Mouse (Mus musculus) forebrain, embryonic 16.5 days (tissue): Measurements from ENCODE around the gene Mrpl18. TPM values are rescaled to one million over a fixed set of nuclear protein-coding genes. Genes with fewer than 3 reads are reported as not detected.
A peak's percentile ranks its signal among the peaks of the same experiment; 100 is the strongest.
"Not testable (repeated sequence)": the region's sequence is repeated elsewhere in the genome, so short reads cannot be mapped to it uniquely, and the experiment has no call there.

Experiments used
- ATAC-seq: fragments of 200-750 bp; cut with Nextera tagmentation; 2 replicates; pipeline ENCODE4 v1.8.0; 2017; ENCODE audit warnings: mild to moderate bottlenecking, moderate library complexity
- H3K27ac ChIP-seq: fragments of 300-500 bp; sonication (generic); 2 replicates; pipeline ENCODE4 v1.5.1; 2014; ENCODE audit warnings: low read length, control low read depth
- H3K27me3 ChIP-seq: fragments of 300-500 bp; sonication (generic); replicated peaks from 2 replicates; pipeline ENCODE4 v1.6.1; 2014; ENCODE audit warnings: low read length; ENCODE audit not compliant: control insufficient read depth, insufficient read depth
- H3K36me3 ChIP-seq: fragments of 300-500 bp; sonication (generic); 2 replicates; pipeline ENCODE4 v1.6.1; 2014; ENCODE audit not compliant: control insufficient read depth, insufficient read depth
- H3K4me1 ChIP-seq: fragments of 300-500 bp; sonication (generic); replicated peaks from 2 replicates; pipeline ENCODE4 v1.6.1; 2014; ENCODE audit warnings: low read length; ENCODE audit not compliant: control insufficient read depth, insufficient read depth
- H3K4me2 ChIP-seq: fragments of 300-500 bp; sonication (generic); 2 replicates; pipeline ENCODE4 v1.6.1; 2014; ENCODE audit warnings: mild to moderate bottlenecking, low read length, control low read depth
- H3K4me3 ChIP-seq: fragments of 300-500 bp; sonication (generic); replicated peaks from 2 replicates; pipeline ENCODE4 v1.5.1; 2014; ENCODE audit warnings: mild to moderate bottlenecking, low read length, control low read depth
- H3K9ac ChIP-seq: fragments of 300-500 bp; sonication (generic); replicated peaks from 2 replicates; pipeline ENCODE4 v1.6.1; 2014; ENCODE audit warnings: low read depth, low read length, control low read depth
- H3K9me3 ChIP-seq: fragments of 300-500 bp; sonication (generic); 2 replicates; pipeline ENCODE4 v1.6.1; 2016; ENCODE audit warnings: low read length; ENCODE audit not compliant: control insufficient read depth
- WGBS: fragments of 180-500 bp; shearing (Covaris S2); extraction: QIAGEN DNeasy Blood & Tissue Kit; methylation state at CpG from one replicate; pipeline ENCODE4 v1.1.7; 2014; 5-methylcytosine and 5-hydroxymethylcytosine counted together
- polyA plus RNA-seq: library from polyadenylated mRNA; unstranded; fragments of >200 nt; fragmentation: Nextera tagmentation; extraction: Ambion mirVana; gene quantifications from 2 replicates; pipeline ENCODE4 v1.2.1, GENCODE M21; 2015

The Mrpl18 gene
- polyA plus RNA-seq: 122 and 126 TPM in 2 replicates

DNA sequence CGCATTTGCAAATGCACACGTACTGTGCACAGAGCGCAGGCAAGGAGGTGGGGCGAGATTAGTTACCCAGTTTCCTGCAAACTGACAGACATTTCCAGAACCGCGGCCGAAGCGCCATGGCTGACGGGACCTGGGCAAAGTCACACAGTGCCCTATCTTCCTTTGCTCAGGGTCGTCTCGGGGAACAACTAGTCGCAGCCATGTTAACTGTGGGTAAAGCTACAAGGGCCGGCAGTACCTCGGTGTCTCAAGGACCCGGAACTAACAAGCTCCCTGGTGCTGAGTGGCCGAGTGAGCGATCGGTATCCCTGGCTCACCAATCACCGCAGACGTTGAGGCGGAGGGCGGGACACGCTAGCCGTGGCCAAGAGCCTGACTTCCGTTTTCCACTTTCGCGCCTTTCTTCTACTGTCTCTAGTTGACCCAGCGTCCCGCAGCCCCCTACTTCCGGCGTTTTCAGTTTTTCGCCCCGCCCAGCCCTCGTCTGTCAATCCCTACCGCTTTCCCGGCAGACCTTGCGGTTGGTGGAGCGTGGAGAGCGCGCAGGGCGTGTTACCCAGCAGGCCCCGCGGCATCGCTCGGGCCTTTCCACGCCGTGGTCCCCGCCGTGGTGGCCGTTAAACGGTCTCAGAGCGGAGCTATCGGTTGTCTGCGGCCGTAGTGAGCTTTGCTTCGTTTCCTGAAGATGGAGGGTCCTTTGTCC, at the start of gene Mrpl18:
TSS of gene Mrpl18 (minus strand) at position 465 of the 703 bp plus-strand sequence.
- ATAC-seq: peak; percentile 99
- Histone ChIP-seq H3K9me3 (no peaks in the 10 kb centered on the region), H3K9ac (peak within 1 kb of the TSS; percentile 94), H3K27ac (peak within 1 kb of the TSS; percentile 83), H3K4me3 (peak within 1 kb of the TSS; percentile 89), H3K27me3 (no peaks in the 10 kb centered on the region), H3K36me3 (peaks cover 28% of the 10 kb centered on the region), H3K4me2 (peak within 1 kb of the TSS; percentile 93), H3K4me1 (peaks cover 11% of the 10 kb centered on the region)
- WGBS: under 1% methylated on average over 56 of the region's 56 CpGs

DNA sequence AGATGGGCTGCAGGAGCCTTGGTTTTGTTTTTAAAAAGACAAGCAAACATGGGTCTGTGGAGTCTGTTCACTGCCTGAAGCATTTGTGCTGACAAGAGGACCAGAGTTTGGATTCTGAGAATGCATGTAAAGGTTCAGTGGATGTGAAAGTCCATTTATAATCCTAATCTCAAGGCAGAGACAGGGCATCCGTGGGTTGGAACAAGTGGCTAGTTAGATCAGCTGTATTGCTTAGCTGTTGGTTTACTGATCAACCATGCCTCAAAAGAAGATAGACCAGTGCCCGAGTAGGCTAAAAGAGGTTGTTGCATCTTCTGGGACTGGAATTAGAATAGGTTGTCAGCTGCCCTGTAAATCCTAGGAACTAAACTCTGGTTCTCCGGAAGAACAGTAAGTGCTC, 47.3 kb upstream of the Mrpl18 start:
- Histone ChIP-seq H3K27me3 (no peaks in the 10 kb centered on the region), H3K27ac (no peak overlapping the region), H3K4me2 (no peak overlapping the region), H3K36me3 (peaks cover 11% of the 10 kb centered on the region), H3K4me1 (peaks cover 6% of the 10 kb centered on the region), H3K9me3 (no peaks in the 10 kb centered on the region), H3K9ac (no peak overlapping the region), H3K4me3 (no peak overlapping the region)
- 89% methylated on average over 3 of the region's 3 CpGs for WGBS
- no peak for ATAC-seq

DNA sequence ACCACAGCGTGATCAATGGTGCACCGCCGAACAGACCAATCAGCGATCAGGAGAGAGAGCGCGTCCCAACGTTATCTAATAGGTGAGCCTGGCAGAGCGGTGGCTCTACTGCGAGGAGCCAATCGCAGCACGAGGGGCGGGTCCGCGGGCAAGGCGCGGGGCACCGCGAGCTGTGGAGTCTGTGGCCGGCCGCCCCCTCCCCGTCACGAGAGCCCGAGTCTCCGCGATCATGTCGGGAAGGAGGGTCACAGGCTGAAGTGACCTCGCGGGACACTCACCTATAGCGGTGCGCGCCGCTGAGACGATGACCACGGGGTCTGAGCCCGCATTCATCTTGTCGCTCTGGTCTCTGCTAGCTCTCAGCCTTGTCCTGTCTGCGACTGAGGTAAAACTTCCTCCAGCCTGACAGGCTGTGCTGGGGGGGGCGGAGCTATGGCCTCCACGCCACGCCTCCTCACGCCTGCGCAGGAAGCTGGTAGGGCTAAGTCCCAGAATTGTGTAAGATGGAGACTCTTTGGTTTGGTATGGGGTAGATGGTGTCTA, 44.3 kb upstream of the Mrpl18 start, which contains the start of gene Acat2:
TSS of gene Acat2 (minus strand) at position 417 of the 543 bp plus-strand sequence.
- peak within 1 kb of the TSS; percentile 64 for H3K4me2 ChIP-seq
- H3K27me3 ChIP-seq: no peaks in the 10 kb centered on the region
- peak within 1 kb of the TSS; percentile 73 for H3K9ac ChIP-seq
- peak within 1 kb of the TSS; percentile 95 for H3K27ac ChIP-seq
- H3K36me3 ChIP-seq: no peaks in the 10 kb centered on the region
- WGBS: under 1% methylated on average over 42 of the region's 42 CpGs
- peak within 1 kb of the TSS; percentile 83 for H3K4me3 ChIP-seq
- peaks cover 8% of the 10 kb centered on the region for H3K4me1 ChIP-seq
- peak; percentile 99 for ATAC-seq
- no peaks in the 10 kb centered on the region for H3K9me3 ChIP-seq

DNA sequence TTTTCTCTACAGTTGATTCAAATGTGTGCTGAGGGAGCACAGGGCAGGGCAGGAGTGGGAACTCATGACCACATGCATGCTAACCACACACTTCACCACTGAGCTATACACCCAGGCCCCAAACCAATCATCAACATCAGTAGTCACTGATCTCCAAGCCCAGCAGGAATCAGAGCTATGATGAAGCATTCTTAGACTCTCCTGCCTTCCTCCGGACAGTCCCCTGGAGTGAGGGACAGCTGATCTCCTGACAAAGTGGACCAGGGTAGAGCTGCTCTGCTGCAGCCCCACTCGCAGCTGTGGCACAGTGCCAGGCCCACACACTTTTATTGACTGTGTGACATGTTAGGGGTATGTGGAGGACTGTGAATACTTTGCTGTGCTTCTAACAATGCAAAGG, 43.2 kb upstream of the Mrpl18 start:
- not testable (repeated sequence) for H3K9me3 ChIP-seq, H3K9ac ChIP-seq, H3K27me3 ChIP-seq, ATAC-seq, H3K36me3 ChIP-seq, H3K27ac ChIP-seq, H3K4me1 ChIP-seq
- Histone ChIP-seq H3K4me3 (peak overlapping the region; percentile 30), H3K4me2 (peak overlapping the region; percentile 47)
- WGBS: 22% methylated on average over 1 of the region's 2 CpGs

DNA sequence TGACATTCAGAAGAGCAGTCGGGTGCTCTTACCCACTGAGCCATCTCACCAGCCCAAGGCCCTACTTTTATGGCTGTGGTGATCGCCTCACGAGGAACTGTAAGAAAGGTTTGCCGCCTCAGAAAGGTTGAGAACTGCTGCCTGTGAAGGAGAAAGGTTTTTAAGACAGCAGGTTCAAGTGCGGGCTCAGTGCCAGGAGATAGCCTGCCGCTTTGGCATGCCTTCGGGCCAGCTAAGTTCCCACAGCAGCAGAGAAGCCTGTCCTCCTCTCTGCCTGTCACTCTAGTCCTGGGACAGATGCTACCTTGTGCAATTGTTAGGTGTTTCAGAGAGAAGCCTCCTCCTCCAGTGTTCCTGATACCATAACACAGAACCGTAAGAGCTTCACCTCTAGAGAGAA, 40.5 kb upstream of the Mrpl18 start:
- Histone ChIP-seq H3K4me2 (no peak overlapping the region), H3K27me3 (no peaks in the 10 kb centered on the region), H3K36me3 (peaks cover 4% of the 10 kb centered on the region), H3K9me3 (no peaks in the 10 kb centered on the region), H3K4me3 (no peak overlapping the region), H3K4me1 (peaks cover 8% of the 10 kb centered on the region), H3K27ac (no peak overlapping the region), H3K9ac (no peak overlapping the region)
- no peak for ATAC-seq
- WGBS: 87% methylated on average over 8 of the region's 8 CpGs

DNA sequence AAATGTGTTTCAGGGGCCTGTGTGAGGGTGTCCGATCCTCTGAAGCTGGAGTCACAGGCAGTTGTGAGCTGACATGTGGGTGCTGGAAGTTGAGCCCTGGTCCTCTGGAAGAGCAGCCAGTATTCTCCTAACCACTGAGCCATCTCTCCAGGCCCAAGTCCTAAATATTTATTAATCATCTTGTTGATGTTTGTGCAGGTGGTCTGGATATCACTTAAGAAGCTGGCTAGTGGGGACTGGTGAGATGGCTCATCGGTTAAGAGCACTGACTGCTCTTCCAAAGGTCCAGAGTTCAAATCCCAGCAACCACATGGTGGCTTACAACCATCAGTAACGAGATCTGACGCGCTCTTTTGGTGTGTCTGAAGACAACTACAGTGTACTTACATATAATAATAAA, 33.5 kb upstream of the Mrpl18 start:
- no peaks in the 10 kb centered on the region for H3K9me3 ChIP-seq
- H3K27ac ChIP-seq: no peak overlapping the region
- H3K4me2 ChIP-seq: no peak overlapping the region
- H3K27me3 ChIP-seq: no peaks in the 10 kb centered on the region
- no peak overlapping the region for H3K4me3 ChIP-seq
- no peaks in the 10 kb centered on the region for H3K4me1 ChIP-seq
- H3K36me3 ChIP-seq: peaks cover 34% of the 10 kb centered on the region
- H3K9ac ChIP-seq: no peak overlapping the region
- no peak for ATAC-seq
- 97% methylated on average over 5 of the region's 5 CpGs for WGBS

- WGBS: 90% methylated on average over 6 of the region's 6 CpGs
- Histone ChIP-seq H3K4me1 (peaks cover 6% of the 10 kb centered on the region), H3K27ac (no peak overlapping the region), H3K27me3 (no peaks in the 10 kb centered on the region), H3K36me3 (peaks cover 24% of the 10 kb centered on the region), H3K9me3 (no peaks in the 10 kb centered on the region), H3K4me3 (no peak overlapping the region), H3K9ac (no peak overlapping the region), H3K4me2 (no peak overlapping the region)
- ATAC-seq: no peak
Observed at GRCm38 (mm10) chr17:12942459-12943162, 26.5 kb upstream of the Mrpl18 start.

GRCm38 (mm10) chr17:12941543-12942260, 25.6 kb upstream of the Mrpl18 start:
- Histone ChIP-seq H3K9ac (no peak overlapping the region), H3K4me3 (no peak overlapping the region), H3K4me1 (peaks cover 6% of the 10 kb centered on the region), H3K36me3 (peaks cover 24% of the 10 kb centered on the region), H3K9me3 (no peaks in the 10 kb centered on the region), H3K27ac (no peak overlapping the region), H3K27me3 (no peaks in the 10 kb centered on the region), H3K4me2 (no peak overlapping the region)
- ATAC-seq: no peak
- 72% methylated on average over 8 of the region's 8 CpGs for WGBS
